Mouse (Mus musculus) cerebellum, adult 9-11 months (tissue): ENCODE data around the gene Map2k7.

ENCODE experiments used
- DNase-seq: peaks from one replicate; pipeline ENCODE4 v3.0.0; 2022

Gene Map2k7

GRCm38 (mm10) chr8:4259125-4259804, 20.7 kb downstream of the Map2k7 start, which contains the start of gene Ctxn1:
Gene Ctxn1, minus strand, starts transcription at chr8:4259274.
- peak; percentile 78 for DNase-seq

- DNase-seq = no peak
Measured at GRCm38 (mm10) chr8:4259805-4260170, 21.2 kb downstream of the Map2k7 start.

DNA sequence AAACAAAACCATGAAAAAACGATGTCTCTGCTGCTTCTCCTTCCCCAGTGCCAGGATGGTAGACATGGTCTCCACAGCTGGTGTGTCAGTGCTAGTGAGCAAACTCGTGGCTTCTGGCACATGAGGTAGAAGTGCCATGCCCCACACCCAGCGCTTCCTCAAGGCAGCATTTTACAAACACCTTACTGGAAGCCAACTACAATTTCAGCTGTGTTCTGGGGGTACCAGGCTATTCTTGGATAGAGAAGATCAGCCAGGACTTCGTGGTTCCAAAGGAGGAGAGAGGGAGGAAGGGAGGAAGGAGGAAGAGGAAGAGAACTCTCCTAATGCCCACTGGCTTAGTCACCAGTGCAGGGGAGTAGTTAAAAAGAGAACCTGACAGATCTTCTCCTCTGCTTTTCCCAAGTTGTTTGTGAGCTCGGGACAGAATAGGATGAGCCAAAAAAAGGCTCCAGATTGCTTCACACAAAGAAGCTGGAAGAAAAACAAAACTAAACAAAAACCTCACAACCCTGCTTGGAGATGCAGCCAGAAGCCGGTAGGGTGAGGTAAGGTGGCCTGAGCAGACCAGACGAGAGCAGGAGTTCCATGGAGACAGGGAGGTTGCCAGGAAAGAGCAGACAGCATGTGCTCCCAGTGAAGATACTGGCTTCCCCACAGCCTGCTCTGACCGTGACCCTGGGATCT, 24.7 kb downstream of the Map2k7 start:
- DNase-seq = no peak

- no peak for DNase-seq
Measured at GRCm38 (mm10) chr8:4265160-4265914, 26.8 kb downstream of the Map2k7 start.

GRCm38 (mm10) chr8:4267627-4268026, 29.1 kb downstream of the Map2k7 start:
- no peak for DNase-seq

- no peak for DNase-seq
Measured at GRCm38 (mm10) chr8:4269609-4270008, 31.1 kb downstream of the Map2k7 start.

DNA sequence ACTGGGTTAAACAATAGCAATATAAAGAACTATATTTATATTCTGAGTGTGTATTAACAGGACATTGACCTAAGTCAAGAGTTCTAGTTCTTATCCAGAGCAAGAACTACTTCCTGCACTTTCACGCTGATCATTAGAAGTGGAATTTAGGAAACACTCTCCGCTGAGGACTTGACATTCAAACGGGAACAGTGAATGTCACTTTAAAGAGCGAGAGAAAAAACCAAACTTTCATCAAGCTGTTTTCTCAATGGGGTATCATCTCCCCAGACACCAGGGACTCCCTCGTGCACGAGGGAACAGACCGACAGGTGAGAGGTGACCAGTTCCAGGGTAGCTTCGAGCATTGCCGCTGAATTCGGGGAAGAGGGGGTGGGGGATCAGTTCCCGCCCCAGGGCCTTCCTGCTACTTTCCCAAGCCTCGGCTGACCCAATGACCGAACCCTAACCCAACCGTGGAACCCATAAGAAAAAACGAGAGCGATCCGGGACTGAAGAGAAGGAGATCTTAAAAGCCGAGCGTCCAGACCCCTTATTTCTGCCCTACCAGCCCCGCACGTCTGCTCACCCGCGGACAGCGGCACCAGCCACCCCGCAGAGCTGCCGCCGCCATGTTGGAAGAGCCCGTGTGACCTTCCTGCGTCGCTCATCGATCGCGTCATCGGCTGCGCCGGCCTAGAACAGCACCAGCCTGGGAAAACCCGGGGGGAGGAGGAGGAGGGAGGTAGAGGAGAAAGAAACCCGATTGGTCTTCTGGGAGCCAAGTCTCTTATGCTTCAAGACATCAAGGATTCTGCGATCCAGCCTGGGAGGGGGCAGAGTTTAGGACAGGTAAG, 37.0 kb downstream of the Map2k7 start, which contains the start of gene Timm44:
TSS of gene Timm44 (minus strand) at position 639 of the 836 bp plus-strand sequence.
- DNase-seq = peak; percentile 97

DNA sequence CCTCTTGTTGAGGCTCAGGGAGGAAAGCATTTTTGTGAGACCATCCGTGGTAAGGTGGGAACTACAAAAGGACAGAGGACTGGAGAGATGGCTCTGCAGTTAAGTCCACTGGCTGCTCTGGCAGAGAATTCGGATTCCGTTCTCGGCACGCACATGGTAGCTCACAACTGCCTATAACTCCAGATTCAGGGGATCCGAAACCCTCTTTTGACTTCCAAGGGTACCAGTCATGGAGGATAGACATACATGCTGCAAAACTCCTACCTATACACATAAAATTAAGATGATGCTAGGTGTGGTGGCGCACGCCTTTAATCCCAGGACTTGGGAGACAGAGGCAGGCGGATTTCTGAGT, 37.5 kb downstream of the Map2k7 start:
- DNase-seq = no peak

DNA sequence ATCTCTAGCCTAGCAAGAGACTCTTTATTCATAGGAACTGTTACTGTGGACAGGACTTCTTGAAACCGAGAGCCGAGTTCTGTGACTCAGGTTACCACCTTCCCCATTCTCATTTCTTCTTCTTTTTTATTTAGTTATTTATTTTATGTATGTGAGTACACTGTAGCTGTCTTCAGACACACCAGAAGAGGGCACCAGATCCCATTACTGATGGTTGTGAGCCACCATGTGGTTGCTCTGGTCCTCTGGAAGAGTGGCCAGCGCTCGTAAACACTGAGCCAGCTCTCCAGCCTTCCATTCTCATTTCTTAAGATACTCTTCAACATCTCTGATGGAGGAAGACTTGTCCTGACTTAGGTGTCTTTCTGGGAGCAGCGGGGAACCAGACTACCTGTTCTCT, 54.2 kb downstream of the Map2k7 start:
- DNase-seq = no peak
